Mouse (Mus musculus) splenic B cell, adult 2 months (primary cell): ENCODE data around the gene Bri3bp.

ENCODE experiments used
- DNase-seq: peaks from one replicate; pipeline ENCODE4 v3.0.0-alpha.2; 2011; ENCODE audit warnings: low read depth, low spot score
- H3K27me3 ChIP-seq: 2 replicates; pipeline ENCODE4 v1.6.1; 2012; ENCODE audit warnings: mild to moderate bottlenecking, low read length, moderate library complexity, mixed read lengths; ENCODE audit not compliant: control insufficient read depth, poor library complexity, insufficient read depth, severe bottlenecking
- H3K36me3 ChIP-seq: 2 replicates; pipeline ENCODE4 v1.6.1; 2012; ENCODE audit warnings: mild to moderate bottlenecking, low read length, moderate library complexity, mixed read lengths; ENCODE audit not compliant: control insufficient read depth, poor library complexity, insufficient read depth, severe bottlenecking

The Bri3bp gene

GRCm38 (mm10) chr5:125497821-125498600 lies 56.6 kb downstream of the Bri3bp start:
- peak; percentile 58 for DNase-seq
- Histone ChIP-seq H3K27me3 (no peaks in the 10 kb centered on the region), H3K36me3 (no peaks in the 10 kb centered on the region; the same call in 1 of the 2 replicates)

- peaks cover 8% of the 10 kb centered on the region for H3K36me3 ChIP-seq
- no peak for DNase-seq
- no peaks in the 10 kb centered on the region for H3K27me3 ChIP-seq
These were observed 60.1 kb downstream of the Bri3bp start for GRCm38 (mm10) chr5:125501505-125501904.

- no peaks in the 10 kb centered on the region for H3K27me3 ChIP-seq
- DNase-seq, result no peak
- H3K36me3 ChIP-seq, result peaks cover 8% of the 10 kb centered on the region
These were observed 60.8 kb downstream of the Bri3bp start for GRCm38 (mm10) chr5:125502186-125502585.

GRCm38 (mm10) chr5:125503628-125504027 lies 62.3 kb downstream of the Bri3bp start:
- DNase-seq, result no peak
- no peaks in the 10 kb centered on the region for H3K27me3 ChIP-seq
- H3K36me3 ChIP-seq, result peaks cover 8% of the 10 kb centered on the region

GRCm38 (mm10) chr5:125504692-125505091 lies 63.3 kb downstream of the Bri3bp start:
- Histone ChIP-seq H3K36me3 (peaks cover 8% of the 10 kb centered on the region; the same call in 1 of the 2 replicates), H3K27me3 (no peaks in the 10 kb centered on the region)
- no peak for DNase-seq

GRCm38 (mm10) chr5:125505968-125506367 lies 64.6 kb downstream of the Bri3bp start:
- Histone ChIP-seq H3K27me3 (no peaks in the 10 kb centered on the region), H3K36me3 (peaks cover 8% of the 10 kb centered on the region; the same call in 1 of the 2 replicates)
- DNase-seq, result no peak

- H3K27me3 ChIP-seq, result no peaks in the 10 kb centered on the region
- peak; percentile 51 for DNase-seq
- H3K36me3 ChIP-seq, result peaks cover 8% of the 10 kb centered on the region; the same call in 1 of the 2 replicates
These were observed 66.2 kb downstream of the Bri3bp start for GRCm38 (mm10) chr5:125507582-125507981.

- no peaks in the 10 kb centered on the region for H3K27me3 ChIP-seq
- H3K36me3 ChIP-seq, result peaks cover 10% of the 10 kb centered on the region
- DNase-seq, result no peak
These were observed 66.6 kb downstream of the Bri3bp start for GRCm38 (mm10) chr5:125508006-125508405.

GRCm38 (mm10) chr5:125509541-125509940 lies 68.2 kb downstream of the Bri3bp start:
- Histone ChIP-seq H3K36me3 (peaks cover 10% of the 10 kb centered on the region), H3K27me3 (no peaks in the 10 kb centered on the region)
- peak; percentile 83 for DNase-seq
